Mouse (Mus musculus) embryonic facial prominence, embryonic 13.5 days (tissue): ENCODE measurements around the gene Lnpk. TPM values are rescaled to one million over a fixed set of nuclear protein-coding genes. Genes with fewer than 3 reads are reported as not detected.

Experiments
- ATAC-seq: fragments of 200-750 bp; cut with Nextera tagmentation; 2 replicates; pipeline ENCODE4 v1.8.0; 2017; ENCODE audit warnings: low read depth; ENCODE audit not compliant: insufficient number of reproducible peaks, insufficient read depth, low FRiP score, low TSS enrichment
- H3K27ac ChIP-seq: fragments of 300-500 bp; sonication (generic); 2 replicates; pipeline ENCODE4 v1.5.1; 2015; ENCODE audit warnings: moderate library complexity, mild to moderate bottlenecking, inconsistent platforms
- H3K27me3 ChIP-seq: fragments of 300-500 bp; sonication (generic); 2 replicates; pipeline ENCODE4 v1.6.1; 2015; ENCODE audit warnings: mild to moderate bottlenecking, inconsistent platforms
- H3K36me3 ChIP-seq: fragments of 300-500 bp; sonication (generic); 2 replicates; pipeline ENCODE4 v1.6.1; 2015; ENCODE audit warnings: mild to moderate bottlenecking, inconsistent platforms
- H3K4me1 ChIP-seq: fragments of 300-500 bp; sonication (generic); 2 replicates; pipeline ENCODE4 v1.6.1; 2015; ENCODE audit warnings: inconsistent platforms
- H3K4me2 ChIP-seq: fragments of 300-500 bp; sonication (generic); 2 replicates; pipeline ENCODE4 v1.6.1; 2015; ENCODE audit warnings: moderate library complexity, mild to moderate bottlenecking, inconsistent platforms
- H3K4me3 ChIP-seq: fragments of 300-500 bp; sonication (generic); 2 replicates; pipeline ENCODE4 v1.5.1; 2015; ENCODE audit warnings: mild to moderate bottlenecking, inconsistent platforms
- H3K9ac ChIP-seq: fragments of 300-500 bp; sonication (generic); 2 replicates; pipeline ENCODE4 v1.6.1; 2015; ENCODE audit warnings: mild to moderate bottlenecking, inconsistent platforms
- H3K9me3 ChIP-seq: fragments of 300-500 bp; sonication (generic); 2 replicates; pipeline ENCODE4 v1.6.1; 2016; ENCODE audit warnings: inconsistent platforms
- WGBS: fragments of 180-500 bp; shearing (Covaris S2); methylation state at CpG from one replicate; pipeline ENCODE4 v1.1.7; 2015; ENCODE audit warnings: mixed read lengths; 5-methylcytosine and 5-hydroxymethylcytosine counted together
- polyA plus RNA-seq: library from polyadenylated mRNA; unstranded; fragments of >200 nt; fragmentation: Nextera tagmentation; extraction: Ambion mirVana; gene quantifications from 2 replicates; pipeline ENCODE4 v1.2.1, GENCODE M21; 2015

Lnpk gene
- polyA plus RNA-seq, 1 experiment from 2014 or later = 39.8 TPM

DNA sequence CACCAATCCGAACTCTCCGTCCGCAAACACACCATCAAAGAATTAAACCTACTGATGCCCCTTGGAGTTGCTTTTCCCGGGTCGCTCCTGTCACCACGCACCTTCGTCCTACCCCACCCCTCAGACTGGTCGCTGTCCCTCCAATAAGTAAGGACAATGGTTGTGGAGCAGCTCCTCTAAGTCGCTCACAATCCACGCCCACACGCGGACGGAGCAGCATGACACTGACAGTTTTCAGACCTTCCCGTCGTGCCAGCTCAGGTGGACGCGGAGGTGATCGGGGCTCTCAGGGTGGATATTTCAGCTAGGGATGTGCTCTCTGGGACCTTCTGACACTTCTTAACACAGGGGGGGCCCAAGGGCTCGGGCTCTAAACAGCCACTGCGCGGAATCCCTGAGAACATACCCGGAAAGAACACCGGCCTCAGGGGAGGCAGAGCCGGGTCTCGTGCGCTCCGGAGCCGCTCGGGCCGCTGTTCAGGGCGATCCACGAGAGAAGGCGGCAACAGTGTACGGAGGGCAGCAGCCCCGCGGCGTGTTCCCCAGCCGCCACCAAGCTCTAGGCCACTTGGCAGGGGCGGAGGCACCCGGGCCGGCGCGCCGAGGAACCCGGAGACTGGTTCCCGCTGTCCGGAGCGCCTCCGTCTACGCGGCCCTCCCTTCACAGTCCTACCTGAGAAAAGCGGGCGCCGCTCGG, 941 bp downstream of the Lnpk start:
- Histone ChIP-seq H3K27me3 (no peaks in the 10 kb centered on the region), H3K9me3 (no peaks in the 10 kb centered on the region), H3K4me3 (peak overlapping the region; percentile 98), H3K4me2 (peak overlapping the region; percentile 85), H3K9ac (peak overlapping the region; percentile 95), H3K36me3 (no peaks in the 10 kb centered on the region), H3K4me1 (peaks cover 12% of the 10 kb centered on the region), H3K27ac (peak overlapping the region; percentile 78)
- ATAC-seq = peak; percentile 70; the same call in 1 of the 2 replicates
- WGBS = under 1% methylated on average over 55 of the region's 55 CpGs

DNA sequence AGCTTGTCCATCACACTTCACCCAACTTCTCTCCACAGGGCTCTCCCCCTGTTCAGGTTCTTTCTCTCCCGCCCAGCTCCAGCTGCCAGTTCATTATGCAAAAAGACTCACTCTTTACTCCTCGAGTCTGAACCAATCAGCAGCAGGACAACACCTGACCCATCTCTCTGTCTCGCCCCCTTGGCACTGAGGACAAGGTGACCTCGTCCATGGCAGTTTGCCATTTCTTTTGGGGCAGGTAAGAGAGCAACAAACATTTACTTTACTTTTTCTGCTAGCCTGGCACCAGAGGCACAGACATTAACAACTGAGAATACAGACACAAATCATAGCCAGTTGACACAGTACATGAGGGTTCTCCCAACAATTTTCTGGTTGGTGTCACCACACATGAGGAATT, 8.8 kb downstream of the Lnpk start:
- Histone ChIP-seq H3K9me3 (no peaks in the 10 kb centered on the region), H3K27me3 (no peaks in the 10 kb centered on the region), H3K4me2 (no peak overlapping the region), H3K4me1 (no peaks in the 10 kb centered on the region), H3K4me3 (no peak overlapping the region), H3K9ac (no peak overlapping the region), H3K27ac (no peak overlapping the region), H3K36me3 (peaks cover 15% of the 10 kb centered on the region; the same call in 1 of the 2 replicates)
- 80% methylated on average over 4 of the region's 4 CpGs for WGBS
- ATAC-seq = no peak

DNA sequence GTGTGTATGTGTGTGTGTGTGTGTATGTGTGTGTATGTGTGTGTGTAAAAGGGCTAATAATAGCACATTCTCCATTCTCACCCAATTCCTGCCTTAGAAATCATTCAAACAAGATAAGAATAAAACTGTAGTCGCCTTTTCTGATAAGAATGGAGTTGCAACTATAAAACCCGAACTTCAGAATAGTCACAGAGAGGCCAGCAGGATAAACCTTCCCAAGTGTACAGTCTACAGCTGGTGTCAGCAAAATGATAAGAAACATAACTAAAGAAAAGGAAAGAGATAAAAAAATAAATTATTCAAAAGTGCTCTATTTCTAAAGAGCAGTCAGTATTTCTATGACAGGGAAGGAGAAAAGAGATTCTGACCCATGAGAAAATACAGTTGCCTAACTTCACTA, 19.4 kb downstream of the Lnpk start:
- H3K9me3 ChIP-seq = no peaks in the 10 kb centered on the region
- H3K27me3 ChIP-seq = no peaks in the 10 kb centered on the region
- no peak overlapping the region for H3K4me2 ChIP-seq
- H3K4me1 ChIP-seq = peaks cover 4% of the 10 kb centered on the region
- ATAC-seq = no peak
- no peak overlapping the region for H3K27ac ChIP-seq
- H3K4me3 ChIP-seq = no peak overlapping the region
- whole genome bisulfite sequencing = 92% methylated on average over 2 of the region's 2 CpGs
- peaks cover 11% of the 10 kb centered on the region; the same call in 1 of the 2 replicates for H3K36me3 ChIP-seq
- no peak overlapping the region for H3K9ac ChIP-seq

DNA sequence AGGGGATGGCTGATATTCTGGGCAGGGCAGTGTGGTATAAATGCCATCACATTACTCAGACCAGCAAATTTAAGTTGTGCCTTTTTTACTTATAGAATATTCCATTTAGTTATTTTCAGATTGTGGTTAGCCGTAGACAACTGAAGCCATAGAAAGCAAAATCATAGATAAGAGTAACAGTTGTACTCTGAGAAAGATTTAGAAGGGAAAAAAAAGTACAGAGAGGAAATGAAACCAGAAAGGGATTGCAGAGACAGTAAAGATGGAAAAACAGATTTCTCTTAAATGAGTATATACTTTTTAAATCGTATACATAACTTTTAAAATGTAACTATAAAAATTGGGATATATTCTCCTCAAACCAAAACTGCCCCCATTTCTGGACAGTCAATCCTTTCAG, 20.1 kb downstream of the Lnpk start:
- Histone ChIP-seq H3K9me3 (no peaks in the 10 kb centered on the region), H3K4me3 (no peak overlapping the region), H3K27me3 (no peaks in the 10 kb centered on the region), H3K4me1 (peaks cover 4% of the 10 kb centered on the region), H3K27ac (no peak overlapping the region), H3K9ac (no peak overlapping the region), H3K4me2 (no peak overlapping the region), H3K36me3 (peaks cover 13% of the 10 kb centered on the region; the same call in 1 of the 2 replicates)
- 87% methylated on average over 2 of the region's 2 CpGs for WGBS
- ATAC-seq = no peak

DNA sequence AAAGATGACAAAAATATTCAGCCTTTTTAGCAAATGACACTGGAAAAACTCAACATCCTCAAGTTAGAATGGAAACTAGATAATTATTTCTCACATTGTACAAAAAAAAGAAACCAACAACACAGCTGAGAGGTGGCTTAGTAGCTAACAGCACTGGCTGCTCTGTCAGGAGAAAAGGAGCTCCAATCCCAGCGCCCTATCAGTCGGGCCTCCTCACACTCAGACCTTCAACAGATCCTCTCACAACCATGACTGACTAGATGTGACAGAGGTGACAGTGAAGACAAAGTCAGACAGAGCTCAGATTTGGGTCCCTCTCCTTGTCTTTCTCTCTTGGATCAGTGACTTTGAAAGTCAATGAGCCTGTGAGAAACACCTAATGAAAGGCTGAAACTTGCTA, 21.8 kb downstream of the Lnpk start:
- WGBS = 76% methylated on average over 2 of the region's 2 CpGs
- H3K27ac ChIP-seq = no peak overlapping the region
- H3K4me2 ChIP-seq = no peak overlapping the region
- H3K36me3 ChIP-seq = peaks cover 23% of the 10 kb centered on the region
- no peak overlapping the region for H3K4me3 ChIP-seq
- H3K4me1 ChIP-seq = peaks cover 4% of the 10 kb centered on the region; the same call in 1 of the 2 replicates
- no peak overlapping the region for H3K9ac ChIP-seq
- ATAC-seq = no peak
- no peaks in the 10 kb centered on the region for H3K27me3 ChIP-seq
- H3K9me3 ChIP-seq = no peaks in the 10 kb centered on the region

DNA sequence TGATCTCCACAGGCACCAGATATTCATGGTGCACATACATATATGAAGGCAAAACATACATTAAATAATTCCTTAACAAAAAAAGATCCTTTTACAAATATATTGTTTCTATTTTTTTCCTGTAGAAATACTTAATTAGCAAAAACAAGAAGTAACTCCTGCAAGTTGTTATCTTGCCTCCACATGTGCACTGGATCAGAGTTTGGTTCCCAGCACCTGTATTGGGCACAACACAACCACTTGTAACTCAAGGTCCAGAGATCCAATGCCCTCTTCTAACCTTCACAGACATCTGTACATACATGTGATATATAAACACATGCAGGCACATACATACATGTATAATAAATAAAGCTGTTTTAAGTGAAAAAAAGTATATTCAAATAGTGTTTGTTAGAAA, 27.3 kb downstream of the Lnpk start:
- no peak for ATAC-seq

DNA sequence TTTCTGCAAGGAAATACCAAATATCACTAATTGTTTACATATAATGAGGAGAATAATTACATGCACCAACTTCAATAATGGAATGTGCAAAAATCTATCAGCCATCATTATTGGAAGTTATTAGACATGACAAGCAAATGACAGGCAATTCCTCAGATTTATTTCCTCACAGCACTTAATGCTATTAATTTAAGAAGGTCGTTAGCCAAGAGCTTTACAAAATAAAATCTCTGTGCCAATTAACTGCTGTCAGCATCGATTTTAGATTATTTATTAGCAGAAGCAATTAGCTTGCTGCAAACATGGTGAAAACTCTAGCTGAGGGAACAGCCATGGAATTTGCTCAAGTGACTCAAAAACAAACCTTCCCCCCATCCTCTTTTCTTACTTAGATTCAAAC, 30.9 kb downstream of the Lnpk start:
- Histone ChIP-seq H3K4me2 (no peak overlapping the region), H3K4me1 (no peaks in the 10 kb centered on the region), H3K27ac (no peak overlapping the region), H3K36me3 (peaks cover 10% of the 10 kb centered on the region), H3K9ac (no peak overlapping the region), H3K9me3 (no peaks in the 10 kb centered on the region), H3K27me3 (no peaks in the 10 kb centered on the region), H3K4me3 (no peak overlapping the region)
- ATAC-seq = no peak
- WGBS = 65% methylated on average over 2 of the region's 2 CpGs

More for the DNA sequence above, 27.3 kb downstream of the Lnpk start:
- Histone ChIP-seq H3K4me3 (no peak overlapping the region), H3K27me3 (no peaks in the 10 kb centered on the region), H3K4me2 (no peak overlapping the region), H3K9me3 (no peaks in the 10 kb centered on the region), H3K9ac (no peak overlapping the region), H3K36me3 (peaks cover 17% of the 10 kb centered on the region), H3K4me1 (no peaks in the 10 kb centered on the region), H3K27ac (no peak overlapping the region)

DNA sequence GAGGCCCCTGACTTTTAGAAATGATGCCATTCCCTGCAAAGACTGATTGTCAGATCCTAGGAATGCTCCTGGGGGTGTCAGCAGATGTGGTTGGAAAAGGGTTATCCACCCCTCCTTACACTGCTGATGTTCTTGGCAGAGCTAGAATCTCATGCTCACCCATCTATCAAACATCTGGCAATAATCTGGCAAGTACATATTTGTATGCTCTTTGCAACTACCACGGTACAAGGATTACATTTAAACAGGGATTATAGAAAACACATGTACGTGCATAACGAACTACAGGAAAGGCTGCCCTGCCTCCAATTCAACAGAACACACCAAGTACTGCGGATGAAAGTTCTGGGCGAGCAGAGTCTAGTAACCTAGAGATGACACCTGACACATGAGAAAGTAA, 70.9 kb downstream of the Lnpk start:
- H3K4me3 ChIP-seq = no peak overlapping the region
- ATAC-seq = no peak
- 21% methylated on average over 5 of the region's 5 CpGs for WGBS

DNA sequence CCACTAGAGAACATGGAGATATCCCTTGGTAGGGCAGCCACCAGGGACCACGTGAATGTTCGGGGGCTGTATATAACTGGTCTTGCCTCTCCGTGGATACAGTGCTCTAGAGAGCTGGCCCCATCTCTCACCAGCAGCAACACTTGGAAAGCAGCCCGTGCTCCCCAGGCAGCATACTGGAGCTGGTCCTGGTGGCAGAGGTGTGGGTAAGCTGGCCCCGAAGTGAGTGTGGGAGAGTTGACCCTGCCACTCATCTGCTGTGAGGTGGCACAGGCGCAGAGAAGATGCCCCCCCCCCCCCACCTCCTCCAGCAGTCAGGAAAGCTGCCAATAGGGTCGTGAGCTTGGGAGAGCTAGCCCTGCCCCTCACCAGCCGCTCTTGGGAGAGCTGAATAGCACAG, 72.8 kb downstream of the Lnpk start:
- 45% methylated on average over 8 of the region's 8 CpGs for WGBS
- no peaks in the 10 kb centered on the region for H3K27me3 ChIP-seq

More for the DNA sequence above, 70.9 kb downstream of the Lnpk start:
- H3K4me2 ChIP-seq = no peak overlapping the region
- H3K4me1 ChIP-seq = peaks cover 11% of the 10 kb centered on the region
- H3K36me3 ChIP-seq = no peaks in the 10 kb centered on the region
- H3K9ac ChIP-seq = no peak overlapping the region
- no peaks in the 10 kb centered on the region for H3K9me3 ChIP-seq
- H3K27ac ChIP-seq = 0 out of 2 replicates have a peak overlapping the region, but pooled peaks have one; percentile 4
- no peaks in the 10 kb centered on the region for H3K27me3 ChIP-seq

DNA sequence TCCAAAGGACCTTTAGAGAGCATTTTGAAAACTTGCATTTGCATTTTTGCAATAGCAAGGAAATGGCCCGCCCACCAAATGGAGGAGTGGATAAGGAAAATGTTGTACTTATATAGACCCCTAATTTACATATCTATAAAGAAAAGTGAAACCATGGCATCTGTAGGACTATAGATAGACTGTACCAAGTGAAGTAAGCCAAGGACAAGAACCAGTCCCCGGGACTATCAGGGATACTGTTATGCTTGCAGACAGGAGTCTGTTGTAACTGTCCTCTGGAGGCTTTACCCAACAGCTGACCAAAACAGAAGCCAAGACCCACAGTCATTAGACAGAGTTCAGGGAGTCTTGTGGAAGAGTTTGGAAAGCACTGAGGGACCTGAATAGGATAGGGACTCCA, 78.9 kb downstream of the Lnpk start:
- H3K9me3 ChIP-seq = no peaks in the 10 kb centered on the region
- no peaks in the 10 kb centered on the region for H3K36me3 ChIP-seq
- no peak overlapping the region for H3K27ac ChIP-seq
- no peaks in the 10 kb centered on the region for H3K27me3 ChIP-seq
- H3K4me3 ChIP-seq = no peak overlapping the region
- H3K4me1 ChIP-seq = no peaks in the 10 kb centered on the region
- ATAC-seq = no peak
- H3K9ac ChIP-seq = no peak overlapping the region
- 95% methylated on average over 2 of the region's 2 CpGs for WGBS
- no peak overlapping the region for H3K4me2 ChIP-seq

More for the DNA sequence above, 72.8 kb downstream of the Lnpk start:
- H3K27ac ChIP-seq = no peak overlapping the region
- H3K9ac ChIP-seq = no peak overlapping the region
- H3K36me3 ChIP-seq = no peaks in the 10 kb centered on the region
- 0 out of 2 replicates have a peak, but pooled peaks have one; percentile 26 for ATAC-seq
- no peak overlapping the region for H3K4me2 ChIP-seq
- H3K4me3 ChIP-seq = no peak overlapping the region
- H3K9me3 ChIP-seq = no peaks in the 10 kb centered on the region
- peaks cover 11% of the 10 kb centered on the region for H3K4me1 ChIP-seq

DNA sequence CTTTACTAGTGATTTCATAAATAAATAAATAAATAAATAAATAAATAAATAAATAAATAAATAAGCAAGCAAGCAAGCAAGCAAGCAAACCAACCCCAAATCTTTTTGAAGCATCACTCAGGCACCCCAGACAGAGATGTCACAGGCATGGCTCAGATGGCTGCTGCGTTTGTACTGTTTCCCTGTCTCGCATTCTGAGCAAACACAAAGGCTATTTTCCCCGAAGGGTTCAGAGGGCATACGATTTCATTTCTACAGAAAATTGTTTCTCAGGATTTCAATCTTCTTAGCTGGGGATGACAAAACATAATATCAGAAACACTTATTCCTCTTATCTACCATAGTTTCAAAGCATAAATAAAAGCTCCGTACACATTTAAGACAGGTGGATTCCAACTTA, 81.4 kb downstream of the Lnpk start:
- H3K27ac ChIP-seq = no peak overlapping the region
- H3K9ac ChIP-seq = no peak overlapping the region
- H3K4me2 ChIP-seq = no peak overlapping the region
- ATAC-seq = no peak
- no peaks in the 10 kb centered on the region for H3K4me1 ChIP-seq
- no peaks in the 10 kb centered on the region for H3K27me3 ChIP-seq
- 73% methylated on average over 5 of the region's 5 CpGs for WGBS
- no peak overlapping the region for H3K4me3 ChIP-seq
- H3K9me3 ChIP-seq = no peaks in the 10 kb centered on the region
- H3K36me3 ChIP-seq = no peaks in the 10 kb centered on the region

DNA sequence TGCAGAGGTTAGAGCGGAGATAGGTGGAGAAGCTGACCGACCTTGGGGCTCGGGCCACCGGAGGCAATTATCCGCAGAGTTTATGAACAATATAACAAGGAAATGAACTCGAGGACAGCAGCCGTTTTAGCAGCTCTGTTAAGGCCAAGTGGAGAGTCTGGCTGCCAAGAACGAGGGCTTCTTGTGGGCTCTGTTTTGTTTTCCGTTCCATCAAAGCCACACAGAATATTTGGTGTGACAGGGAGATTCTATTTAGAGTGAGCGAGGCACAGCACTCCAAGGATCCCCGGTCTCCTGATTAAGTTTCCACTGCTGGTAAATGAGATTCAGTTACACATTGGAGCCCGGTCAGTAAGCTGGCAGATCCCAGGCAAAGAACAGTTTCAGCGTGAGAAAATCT, 87.8 kb downstream of the Lnpk start:
- WGBS = 51% methylated on average over 13 of the region's 13 CpGs
- ATAC-seq = no peak
- Histone ChIP-seq H3K9me3 (no peaks in the 10 kb centered on the region), H3K27ac (no peak overlapping the region), H3K4me1 (peaks cover 12% of the 10 kb centered on the region), H3K27me3 (no peaks in the 10 kb centered on the region), H3K36me3 (no peaks in the 10 kb centered on the region), H3K4me3 (no peak overlapping the region), H3K4me2 (no peak overlapping the region), H3K9ac (no peak overlapping the region)
